Mouse (Mus musculus): ENCODE data around the gene Gm11239. TPM values are rescaled to one million over a fixed set of nuclear protein-coding genes. Genes with fewer than 3 reads are reported as not detected.
"Not testable (repeated sequence)": the region's sequence is repeated elsewhere in the genome, so short reads cannot be mapped to it uniquely, and the experiment has no call there.

The Gm11239 gene
- not detected in 2 replicates for polyA plus RNA-seq (2016; fragmentation: Nextera tagmentation; extraction: Ambion mirVana)

- not testable (repeated sequence) for H3K27ac ChIP-seq; H3K4me3 ChIP-seq; H3K9me3 ChIP-seq; ATAC-seq (ENCODE audit: insufficient number of reproducible peaks, insufficient read depth, low FRiP score, low TSS enrichment); H3K27me3 ChIP-seq; H3K4me2 ChIP-seq (replicated peaks); H3K36me3 ChIP-seq; H3K4me1 ChIP-seq; H3K9ac ChIP-seq
- WGBS, result no CpG with 5 or more reads among the region's 4 CpGs
Measured at GRCm38 (mm10) chr4:73668054-73668453, at the start of gene Gm11239. TSS of gene Gm11239 (plus strand) at chr4:73668354.

- not testable (repeated sequence) for H3K9ac ChIP-seq; H3K4me1 ChIP-seq; ATAC-seq (ENCODE audit: insufficient number of reproducible peaks, insufficient read depth, low FRiP score, low TSS enrichment); H3K36me3 ChIP-seq; H3K4me2 ChIP-seq (replicated peaks); H3K27ac ChIP-seq; H3K27me3 ChIP-seq; H3K4me3 ChIP-seq; H3K9me3 ChIP-seq
- WGBS, result no CpG with 5 or more reads among the region's 3 CpGs
Measured at GRCm38 (mm10) chr4:73622684-73623083, 45.5 kb upstream of the Gm11239 start, which contains the start of gene Gm11237. TSS of gene Gm11237 (plus strand) at chr4:73622984.

GRCm38 (mm10) chr4:73637821-73638220 lies 30.3 kb upstream of the Gm11239 start, which contains the start of gene Gm11236:
TSS of gene Gm11236 (plus strand) at chr4:73638121.
- H3K27ac ChIP-seq; H3K4me1 ChIP-seq; H3K9ac ChIP-seq; ATAC-seq (ENCODE audit: insufficient number of reproducible peaks, insufficient read depth, low FRiP score, low TSS enrichment); H3K4me3 ChIP-seq; H3K36me3 ChIP-seq; H3K27me3 ChIP-seq; H3K4me2 ChIP-seq (replicated peaks); H3K9me3 ChIP-seq: not testable (repeated sequence)
- WGBS, result no CpG with 5 or more reads among the region's 4 CpGs

GRCm38 (mm10) chr4:73661864-73662263 lies 6.3 kb upstream of the Gm11239 start:
- not testable (repeated sequence) for H3K27me3 ChIP-seq; H3K27ac ChIP-seq; H3K9me3 ChIP-seq; H3K4me1 ChIP-seq; H3K9ac ChIP-seq; H3K4me2 ChIP-seq (replicated peaks); H3K4me3 ChIP-seq; ATAC-seq (ENCODE audit: insufficient number of reproducible peaks, insufficient read depth, low FRiP score, low TSS enrichment); H3K36me3 ChIP-seq
- 81% methylated on average over 4 of the region's 4 CpGs for WGBS

GRCm38 (mm10) chr4:73683216-73683615 lies 15.1 kb downstream of the Gm11239 start, which contains the start of gene Gm428:
TSS of gene Gm428 (plus strand) at chr4:73683516.
- WGBS, result 96% methylated on average over 2 of the region's 4 CpGs

GRCm38 (mm10) chr4:73718761-73719160 lies 50.6 kb downstream of the Gm11239 start:
- Histone ChIP-seq H3K4me3 (no peak overlapping the region), H3K27me3 (no peaks in the 10 kb centered on the region), H3K9me3 (no peaks in the 10 kb centered on the region), H3K27ac (no peak overlapping the region), H3K4me1 (no peaks in the 10 kb centered on the region), H3K9ac (no peak overlapping the region), H3K36me3 (no peaks in the 10 kb centered on the region), H3K4me2 (replicated peaks) (no peak overlapping the region)
- no peak for ATAC-seq (ENCODE audit: insufficient number of reproducible peaks, insufficient read depth, low FRiP score, low TSS enrichment)
- WGBS, result 90% methylated on average over 1 of the region's 1 CpGs

More at GRCm38 (mm10) chr4:73683216-73683615, 15.1 kb downstream of the Gm11239 start, which contains the start of gene Gm428:
- not testable (repeated sequence) for H3K4me3 ChIP-seq; ATAC-seq (ENCODE audit: insufficient number of reproducible peaks, insufficient read depth, low FRiP score, low TSS enrichment); H3K9ac ChIP-seq; H3K27ac ChIP-seq; H3K27me3 ChIP-seq; H3K36me3 ChIP-seq; H3K9me3 ChIP-seq; H3K4me1 ChIP-seq; H3K4me2 ChIP-seq (replicated peaks)

- Histone ChIP-seq H3K4me3 (no peak overlapping the region), H3K4me1 (no peaks in the 10 kb centered on the region), H3K27ac (no peak overlapping the region), H3K9me3 (no peaks in the 10 kb centered on the region), H3K36me3 (no peaks in the 10 kb centered on the region), H3K9ac (no peak overlapping the region), H3K4me2 (replicated peaks) (no peak overlapping the region), H3K27me3 (no peaks in the 10 kb centered on the region)
- ATAC-seq (ENCODE audit: insufficient number of reproducible peaks, insufficient read depth, low FRiP score, low TSS enrichment), result no peak
Measured at GRCm38 (mm10) chr4:73719819-73720218, 51.7 kb downstream of the Gm11239 start.

Other genes with a start within 250 kb of the Gm11239 start
- gene Gm11238, start 60.5 kb upstream of the Gm11239 start, polyA plus RNA-seq (2016; fragmentation: Nextera tagmentation; extraction: Ambion mirVana), result not detected in 2 replicates
- gene Gm11237, start 45.4 kb upstream of the Gm11239 start, polyA plus RNA-seq (2016; fragmentation: Nextera tagmentation; extraction: Ambion mirVana), result not detected in 2 replicates
- not detected in 2 replicates for gene Gm11236, start 30.2 kb upstream of the Gm11239 start, polyA plus RNA-seq (2016; fragmentation: Nextera tagmentation; extraction: Ambion mirVana)
- not detected in 2 replicates for gene Gm428, start 15.2 kb downstream of the Gm11239 start, polyA plus RNA-seq (2016; fragmentation: Nextera tagmentation; extraction: Ambion mirVana)
- 2.4 and 3.6 TPM in 2 replicates for gene Rasef, start 122.6 kb downstream of the Gm11239 start, polyA plus RNA-seq (2016; fragmentation: Nextera tagmentation; extraction: Ambion mirVana)
- not detected in 2 replicates for gene Gm11758, start 207.9 kb downstream of the Gm11239 start, polyA plus RNA-seq (2016; fragmentation: Nextera tagmentation; extraction: Ambion mirVana)
- gene Gm11757, start 222.8 kb downstream of the Gm11239 start, polyA plus RNA-seq (2016; fragmentation: Nextera tagmentation; extraction: Ambion mirVana), result not detected in 2 replicates
- gene Gm13871, start 237.6 kb downstream of the Gm11239 start, polyA plus RNA-seq (2016; fragmentation: Nextera tagmentation; extraction: Ambion mirVana), result not detected in 2 replicates

Data from embryonic facial prominence, embryonic 12.5 days (tissue).